Comparison of ENCODE assay signal across 22 mouse cellular contexts in the genomic region with DNA sequence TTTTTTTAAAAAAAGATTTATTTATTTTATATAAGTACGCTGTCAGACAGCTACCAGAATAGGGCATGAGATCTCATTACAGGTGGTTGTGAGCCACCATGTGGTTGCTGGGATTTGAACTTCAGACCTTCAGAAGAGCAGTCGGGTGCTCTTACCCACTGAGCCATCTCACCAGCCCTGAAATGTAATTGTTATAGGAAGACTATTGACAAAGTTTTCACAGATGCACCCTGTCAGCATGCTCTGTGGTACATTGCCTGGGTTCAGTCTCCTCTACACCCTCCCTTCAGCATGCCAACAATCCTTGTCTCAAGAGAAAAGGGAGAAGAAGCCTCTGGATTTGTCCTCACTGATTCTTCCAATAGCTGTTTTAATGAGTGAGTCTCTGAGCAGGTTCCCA. TPM values are rescaled to one million over a fixed set of nuclear protein-coding genes. Genes with fewer than 3 reads are reported as not detected.
"Had no signal": no experiment of that assay in that cellular context is flagged by ENCODE, and none has a peak within 500 bp of the region (broad histone marks: within the 10 kb centered on the region; RNA-seq: fewer than 3 reads in every experiment).

No protein-coding gene starts in this region.

- DNase-seq: retina, postnatal 1 day; right cerebral cortex, adult 18-20 months; right cerebral cortex, postnatal 14 days; right cerebral cortex, postnatal 25 days; right cerebral cortex, postnatal 4 days; spleen, adult 18-20 months; thymus, adult 18-20 months; thymus, adult 2 months; thymus, postnatal 14 days; thymus, postnatal 25 days; thymus, postnatal 36 days; thymus, postnatal 4 days had no signal

- H3K27ac ChIP-seq: neural tube, embryonic 13.5 days; neural tube, embryonic 15.5 days; stomach, embryonic 15.5 days; stomach, postnatal 0 days had no signal

- H3K4me3 ChIP-seq: neural tube, embryonic 13.5 days; neural tube, embryonic 15.5 days; stomach, embryonic 15.5 days had no signal

- H3K9me3 ChIP-seq: neural tube, embryonic 13.5 days; neural tube, embryonic 15.5 days; stomach, embryonic 15.5 days had no signal

- H3K4me1 ChIP-seq: stomach, embryonic 15.5 days had no signal

- H3K9ac ChIP-seq: neural tube, embryonic 13.5 days; neural tube, embryonic 15.5 days; stomach, embryonic 15.5 days had no signal

- H3K27me3 ChIP-seq: neural tube, embryonic 13.5 days; neural tube, embryonic 15.5 days; stomach, embryonic 15.5 days had no signal

- H3K4me2 ChIP-seq: neural tube, embryonic 13.5 days; neural tube, embryonic 15.5 days; stomach, embryonic 15.5 days had no signal

- H3K36me3 ChIP-seq: neural tube, embryonic 13.5 days; neural tube, embryonic 15.5 days; stomach, embryonic 15.5 days had no signal

RNA-seq across cellular contexts. Expression of gene Cdrt4, which starts 37.9 kb away (rescaled TPM):
- total RNA-seq: neutrophil, adult 5-6 weeks had no signal
- polyA plus RNA-seq: neural tube, embryonic 13.5 days; neural tube, embryonic 14.5 days; neural tube, embryonic 15.5 days; small intestine, adult 2 months; spleen, adult 2 months; stomach, embryonic 14.5 days; stomach, postnatal 0 days; thymus, adult 2 months; thymus, postnatal 0 days had no signal
